Mouse (Mus musculus): ENCODE data around the gene Lypd4.
"Not testable (repeated sequence)": the region's sequence is repeated elsewhere in the genome, so short reads cannot be mapped to it uniquely, and the experiment has no call there.

The Lypd4 gene

GRCm38 (mm10) chr7:24850899-24851303 lies 18.8 kb downstream of the Lypd4 start:
- DNase-seq (ENCODE audit: low read depth, low spot score): peak; percentile 70

GRCm38 (mm10) chr7:24850162-24850561 lies 19.6 kb downstream of the Lypd4 start:
- DNase-seq (ENCODE audit: low read depth, low spot score): no peak

- DNase-seq (ENCODE audit: low read depth, low spot score): not testable (repeated sequence)
Measured at GRCm38 (mm10) chr7:24846576-24846975, 23.2 kb downstream of the Lypd4 start.

- peak; percentile 40 for DNase-seq (ENCODE audit: low read depth, low spot score)
Measured at GRCm38 (mm10) chr7:24845713-24846112, 24.0 kb downstream of the Lypd4 start.

GRCm38 (mm10) chr7:24845181-24845580 lies 24.6 kb downstream of the Lypd4 start:
- no peak for DNase-seq (ENCODE audit: low read depth, low spot score)

GRCm38 (mm10) chr7:24844144-24844543 lies 25.6 kb downstream of the Lypd4 start:
- no peak for DNase-seq (ENCODE audit: low read depth, low spot score)

- no peak for DNase-seq (ENCODE audit: low read depth, low spot score)
Measured at GRCm38 (mm10) chr7:24841009-24841408, 28.7 kb downstream of the Lypd4 start.

- no peak for DNase-seq (ENCODE audit: low read depth, low spot score)
Measured at GRCm38 (mm10) chr7:24840331-24840730, 29.4 kb downstream of the Lypd4 start.

GRCm38 (mm10) chr7:24839410-24839808 lies 30.3 kb downstream of the Lypd4 start:
- no peak for DNase-seq (ENCODE audit: low read depth, low spot score)

GRCm38 (mm10) chr7:24838732-24839409 lies 30.9 kb downstream of the Lypd4 start:
- DNase-seq (ENCODE audit: low read depth, low spot score): not testable (repeated sequence)

- DNase-seq (ENCODE audit: low read depth, low spot score): no peak
Measured at GRCm38 (mm10) chr7:24827181-24827580, 42.6 kb downstream of the Lypd4 start.

- DNase-seq (ENCODE audit: low read depth, low spot score): no peak
Measured at GRCm38 (mm10) chr7:24824452-24824851, 45.3 kb downstream of the Lypd4 start.

- peak; percentile 75 for DNase-seq (ENCODE audit: low read depth, low spot score)
Measured at GRCm38 (mm10) chr7:24817502-24817901, 52.2 kb downstream of the Lypd4 start.
